Mouse (Mus musculus) hindlimb bud, embryonic 11.5 days (tissue): ENCODE results near the gene Igfbp5.
A peak's percentile ranks its signal among the peaks of the same experiment; 100 is the strongest.

ENCODE experiments used
- DNase-seq: peaks from one replicate; pipeline ENCODE4 v3.0.0-alpha.2; 2012; ENCODE audit warnings: low read depth, low spot score; ENCODE audit errors: extremely low spot score

The Igfbp5 gene

DNA sequence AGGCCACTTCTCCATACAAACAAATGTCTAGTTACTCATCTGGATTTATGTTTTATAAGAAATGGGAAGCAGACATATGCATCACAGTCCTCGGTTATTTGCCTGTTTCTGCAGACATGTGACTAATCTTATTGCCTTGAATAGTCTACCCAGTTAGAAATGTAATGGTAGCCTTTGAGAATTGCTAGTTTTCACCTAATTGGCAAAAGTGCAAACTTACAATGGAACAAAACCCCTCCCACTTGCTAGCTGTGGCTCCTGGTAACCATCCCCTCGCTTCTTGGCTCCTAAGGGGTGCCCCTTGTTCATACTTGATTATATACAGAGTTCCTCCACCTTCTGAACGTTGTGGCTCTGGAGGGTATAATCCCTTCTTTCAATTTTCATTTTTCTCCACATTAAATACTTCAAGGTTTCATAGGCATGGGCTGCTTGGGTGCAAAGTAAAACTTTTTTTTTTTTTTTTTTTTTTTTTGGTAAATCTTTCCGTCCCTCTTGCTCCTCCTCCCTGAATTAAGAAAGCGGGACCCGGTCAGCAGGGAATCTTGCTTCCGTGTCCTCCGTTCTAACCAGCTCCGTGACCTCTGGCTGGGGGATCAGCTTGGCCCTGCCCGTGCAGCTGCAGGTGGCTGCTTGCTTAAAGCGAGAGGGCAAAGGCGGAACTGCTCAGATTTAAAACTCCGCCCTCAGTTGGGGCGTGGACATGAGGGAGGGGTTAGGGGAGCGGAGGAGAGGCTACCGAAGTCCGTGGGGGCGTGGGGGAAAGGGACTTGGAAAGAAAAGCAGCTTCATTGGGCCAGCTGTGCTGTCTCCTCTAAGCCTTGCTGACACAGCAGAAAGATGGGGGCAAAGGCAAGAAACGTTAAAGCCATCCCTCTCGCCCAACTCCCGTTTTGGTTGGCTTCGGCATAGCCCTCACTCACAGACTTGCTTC, 4.7 kb downstream of the Igfbp5 start:
- no peak for DNase-seq

DNA sequence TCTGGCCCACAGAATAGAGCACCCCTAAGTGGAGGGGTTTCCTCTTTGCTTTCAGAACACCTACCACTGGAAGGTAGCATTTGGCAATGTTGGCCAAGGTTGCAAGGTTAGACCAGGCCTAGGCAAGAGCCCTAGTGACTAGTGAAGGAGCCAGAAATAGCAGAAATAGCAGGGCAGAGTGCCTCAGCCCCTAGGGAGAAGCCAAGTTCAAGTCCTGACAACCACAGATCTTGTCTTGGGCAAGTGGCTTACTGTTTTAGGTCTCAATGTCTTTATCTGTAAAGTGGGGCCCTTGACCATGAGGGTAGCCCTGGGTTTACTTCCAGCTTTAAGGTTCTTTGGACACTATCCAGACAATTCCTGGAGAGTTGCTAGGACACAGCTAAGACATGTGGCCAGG, 5.4 kb downstream of the Igfbp5 start:
- DNase-seq: no peak

DNA sequence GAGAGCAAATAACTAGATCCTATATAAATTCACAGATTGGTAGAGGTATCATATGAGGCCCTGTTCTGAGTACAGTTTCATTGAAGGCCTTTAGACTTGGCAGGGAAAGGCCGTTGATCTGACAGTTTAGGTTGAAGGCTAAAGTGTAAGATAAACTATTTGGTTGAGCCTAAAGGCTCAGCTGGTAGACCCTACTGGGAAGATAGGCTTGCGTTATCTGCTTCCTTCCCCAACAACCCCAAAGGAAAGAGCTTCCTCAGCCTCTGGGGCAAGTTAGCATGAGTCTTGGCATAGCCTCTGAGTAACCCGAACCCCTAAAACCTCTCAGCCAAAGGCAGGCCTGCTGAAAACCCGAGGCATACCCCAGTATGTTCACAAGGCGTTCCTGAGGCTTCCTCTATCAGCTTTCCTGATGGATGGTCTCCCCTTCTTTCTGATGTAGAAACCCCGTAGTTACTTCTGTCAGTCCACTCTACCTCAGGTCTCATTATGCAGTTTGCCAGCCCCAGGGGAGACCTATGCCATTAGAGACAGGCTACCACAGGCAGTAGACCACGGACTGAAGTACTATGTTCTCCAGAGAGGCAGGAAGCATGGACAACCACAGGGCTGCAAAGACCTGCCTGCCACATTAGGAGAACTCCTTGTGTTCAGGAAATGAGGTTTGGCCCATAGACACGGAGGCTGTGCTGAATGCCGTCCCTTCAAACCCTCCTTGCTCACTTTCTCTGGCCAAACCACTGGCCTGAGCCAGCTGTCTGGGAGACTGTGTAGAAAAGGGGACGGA, 6.1 kb downstream of the Igfbp5 start:
- no peak for DNase-seq

DNA sequence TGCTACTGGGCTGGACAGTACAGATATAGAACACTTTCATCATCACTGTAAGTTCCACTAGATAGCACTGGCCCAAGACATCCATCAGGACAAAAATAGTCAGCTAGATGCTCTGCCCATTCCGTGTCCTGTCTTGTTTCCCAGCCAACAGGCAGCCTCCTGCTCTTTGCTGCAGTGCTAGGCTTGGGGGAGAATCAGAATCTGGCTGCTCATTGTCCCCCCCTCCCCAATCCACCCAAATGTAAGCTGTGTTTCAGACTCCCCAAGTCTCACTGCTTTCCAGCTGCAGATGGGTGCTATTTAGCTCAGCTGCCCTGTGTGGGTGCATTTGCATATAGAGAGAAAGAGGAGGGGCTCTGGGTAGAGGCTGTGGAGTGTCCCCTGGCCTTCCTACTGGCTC, 7.3 kb downstream of the Igfbp5 start:
- no peak for DNase-seq

DNA sequence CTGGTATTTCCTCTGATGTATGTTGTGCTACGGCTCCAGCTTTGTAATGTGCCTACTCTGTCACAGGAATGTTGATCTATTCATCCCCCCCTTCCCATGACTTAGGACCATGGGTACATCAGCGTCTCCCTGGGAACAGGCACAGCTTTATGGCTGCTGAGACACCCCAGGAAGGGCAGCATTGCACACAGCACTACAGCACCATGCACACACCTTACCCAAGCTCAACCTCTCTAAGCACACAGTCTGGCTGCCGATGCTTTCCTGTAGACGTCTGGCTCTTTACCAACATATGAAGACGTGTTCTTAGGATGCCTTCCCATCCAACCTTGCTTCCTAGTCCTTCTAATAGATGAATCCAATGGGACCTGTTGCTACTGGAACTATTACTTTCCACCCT, 8.3 kb downstream of the Igfbp5 start:
- DNase-seq: no peak

DNA sequence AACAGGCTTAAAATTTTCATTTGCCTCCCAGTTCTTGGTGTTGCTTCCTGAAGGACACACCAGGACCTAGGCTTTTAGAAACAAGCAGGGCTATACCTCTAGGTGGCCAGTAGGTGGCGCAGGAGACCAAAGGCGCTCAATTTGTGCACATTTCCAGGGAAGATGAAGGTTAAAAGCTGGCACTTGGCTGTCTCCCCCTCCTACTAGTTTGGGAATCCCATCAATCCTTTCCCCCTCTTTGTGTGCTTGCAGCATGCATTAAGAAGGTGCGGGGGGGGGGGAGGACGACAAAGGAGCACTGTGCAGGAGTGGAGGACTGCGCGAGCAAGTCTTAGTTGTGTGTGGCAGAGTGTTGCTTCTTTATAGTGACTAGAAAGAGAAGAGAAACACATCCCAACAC, 8.8 kb downstream of the Igfbp5 start:
- no peak for DNase-seq

DNA sequence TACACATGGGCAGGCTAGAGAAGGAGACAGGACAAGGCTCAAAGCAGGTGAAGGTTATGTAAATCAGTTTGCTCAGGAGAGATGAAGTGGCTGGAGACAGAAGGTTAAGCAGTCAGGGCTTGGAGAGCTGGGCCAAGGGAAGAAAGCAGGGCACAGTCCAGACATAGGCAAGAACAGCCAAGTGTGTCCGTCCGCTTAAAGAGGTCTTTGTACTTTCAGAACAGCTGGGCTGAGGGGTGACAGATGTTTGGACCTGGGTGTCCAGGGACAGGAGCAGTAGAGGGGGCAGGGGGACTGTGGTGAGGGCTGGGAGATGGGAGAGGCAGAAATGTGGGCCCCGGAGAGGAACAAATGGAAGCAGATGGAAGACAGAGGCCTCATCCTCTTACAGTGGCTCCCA, 10.4 kb downstream of the Igfbp5 start:
- no peak for DNase-seq

DNA sequence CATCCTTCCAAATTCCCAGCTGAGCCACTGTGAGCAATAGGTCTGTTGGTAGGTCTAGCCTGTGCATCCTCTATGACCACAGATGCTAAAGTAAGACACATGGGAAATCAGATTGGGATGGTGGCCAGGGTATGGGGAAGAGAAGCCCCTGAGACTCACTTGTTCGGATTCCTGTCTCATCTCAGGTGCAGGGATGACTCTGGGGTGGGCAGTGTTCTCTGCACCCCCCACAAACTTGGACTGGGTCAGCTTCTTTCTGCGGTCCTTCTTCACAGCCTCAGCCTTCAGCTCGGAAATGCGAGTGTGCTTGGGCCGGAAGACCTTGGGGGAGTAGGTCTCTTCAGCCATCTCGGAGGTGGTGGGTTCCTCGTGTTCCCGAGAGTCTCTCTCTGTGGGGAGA, 11.0 kb downstream of the Igfbp5 start:
- no peak for DNase-seq

DNA sequence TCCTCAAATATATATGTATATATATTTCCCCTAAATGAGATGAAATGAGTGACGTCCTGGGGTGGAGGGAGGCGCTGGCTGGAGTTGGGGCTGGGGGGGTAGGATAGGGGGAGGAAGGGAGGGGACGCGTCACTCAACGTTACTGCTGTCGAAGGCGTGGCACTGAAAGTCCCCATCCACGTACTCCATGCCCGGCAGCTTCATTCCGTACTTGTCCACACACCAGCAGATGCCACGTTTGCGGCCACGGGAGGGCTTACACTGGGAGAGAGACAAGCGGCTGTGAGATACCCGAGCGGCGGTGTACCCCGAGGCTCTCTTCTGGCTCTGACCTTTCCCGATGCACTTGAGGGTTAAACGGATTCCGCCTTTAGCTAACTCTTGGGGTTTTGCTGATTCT, 12.4 kb downstream of the Igfbp5 start:
- no peak for DNase-seq

DNA sequence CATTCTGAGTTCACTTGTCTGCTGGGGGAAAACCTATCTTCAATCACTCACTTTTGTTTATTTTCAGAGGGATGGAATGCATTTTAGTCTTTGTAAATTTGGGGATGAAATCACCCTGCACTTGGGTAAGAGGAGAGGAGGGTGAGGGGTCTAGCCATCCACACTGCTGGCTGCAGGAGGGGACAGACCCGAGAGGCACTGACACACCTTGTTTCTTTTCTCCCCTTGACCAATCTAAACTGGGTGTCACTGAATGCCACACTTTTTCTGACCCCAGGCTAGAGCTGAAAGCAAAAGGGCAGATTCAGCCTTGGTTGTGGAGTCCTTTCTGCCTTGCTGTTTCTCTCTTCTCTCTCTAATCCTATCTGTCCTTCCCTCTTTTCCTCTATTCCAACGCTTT, 13.0 kb downstream of the Igfbp5 start:
- DNase-seq: no peak

DNA sequence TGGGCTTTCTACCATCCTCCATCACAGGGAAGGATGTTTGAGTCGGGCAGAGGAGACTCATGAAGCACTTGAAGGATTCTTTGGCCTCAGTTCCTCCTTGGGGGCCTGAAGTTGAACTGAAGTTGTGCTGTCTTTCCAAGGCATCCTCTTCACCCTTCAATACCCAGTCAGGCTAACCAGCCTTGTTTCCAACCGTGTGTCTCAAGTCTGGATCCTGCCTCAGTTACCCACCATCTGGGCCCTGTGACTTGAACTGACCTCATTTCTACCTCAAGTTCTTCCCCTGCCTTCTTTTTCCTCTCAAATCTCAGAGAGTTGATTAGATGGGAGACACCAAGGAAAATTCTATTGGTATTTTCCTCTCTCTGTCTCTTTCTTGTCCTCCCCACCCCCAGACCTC, 14.2 kb downstream of the Igfbp5 start:
- no peak for DNase-seq

DNA sequence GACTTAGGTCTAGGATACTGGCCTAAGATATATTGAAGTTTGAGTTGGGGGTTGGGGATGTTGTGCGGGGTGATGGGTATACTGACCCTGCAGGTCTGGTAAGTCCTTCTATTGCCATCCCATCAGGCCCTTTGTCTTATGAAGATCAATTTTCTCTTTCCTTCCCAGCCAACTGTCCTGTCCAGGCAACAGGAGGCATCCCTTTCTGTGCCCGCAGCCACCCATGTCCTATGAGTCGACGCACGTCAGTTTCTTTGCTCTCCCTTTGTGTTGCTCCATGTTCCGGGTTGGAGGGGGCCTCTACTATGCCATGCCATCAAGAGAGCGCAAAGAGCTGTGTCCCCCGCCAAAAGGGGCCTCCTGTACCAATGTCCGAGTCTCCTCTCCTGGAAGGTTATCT, 14.7 kb downstream of the Igfbp5 start:
- DNase-seq: no peak

DNA sequence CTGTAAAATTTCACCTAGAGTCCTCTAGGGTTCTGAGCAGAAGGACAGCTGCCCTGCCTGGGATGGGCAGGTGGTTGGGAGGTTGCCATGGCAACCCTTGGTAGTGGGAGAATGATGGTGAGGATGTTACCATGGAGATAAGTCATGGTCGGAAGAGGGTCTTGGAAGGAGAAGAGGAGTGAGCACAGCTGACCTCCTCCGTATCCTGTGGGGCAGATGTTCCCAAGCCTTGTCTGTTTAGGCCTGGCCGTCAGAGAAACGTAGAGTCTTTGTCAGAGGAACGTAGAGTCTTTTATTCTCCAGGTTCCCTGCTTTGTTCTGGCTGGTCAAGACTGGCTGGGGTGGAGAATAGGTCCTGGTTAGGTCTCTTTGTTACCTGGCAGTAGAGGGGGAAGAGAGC, 15.8 kb downstream of the Igfbp5 start:
- DNase-seq: no peak

DNA sequence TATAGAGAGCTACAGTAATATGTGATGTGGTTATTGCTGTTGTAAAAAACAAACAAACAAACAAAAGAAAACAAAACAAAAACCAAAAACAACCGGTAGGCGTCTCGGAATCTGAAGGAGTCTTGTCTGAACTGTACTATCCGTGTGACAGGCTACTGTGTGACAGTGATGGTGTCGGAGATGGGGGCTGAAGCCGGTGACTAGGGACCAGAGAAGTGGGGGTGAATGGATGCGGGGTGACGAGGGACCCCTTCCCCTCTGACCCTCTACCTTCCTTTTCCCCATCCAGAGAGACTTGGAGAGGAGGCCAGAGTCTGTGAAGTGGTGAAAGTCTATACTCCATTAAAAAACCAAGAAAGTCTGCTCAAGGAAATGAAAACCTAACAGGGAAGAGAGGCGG, 16.4 kb downstream of the Igfbp5 start:
- DNase-seq: no peak

DNA sequence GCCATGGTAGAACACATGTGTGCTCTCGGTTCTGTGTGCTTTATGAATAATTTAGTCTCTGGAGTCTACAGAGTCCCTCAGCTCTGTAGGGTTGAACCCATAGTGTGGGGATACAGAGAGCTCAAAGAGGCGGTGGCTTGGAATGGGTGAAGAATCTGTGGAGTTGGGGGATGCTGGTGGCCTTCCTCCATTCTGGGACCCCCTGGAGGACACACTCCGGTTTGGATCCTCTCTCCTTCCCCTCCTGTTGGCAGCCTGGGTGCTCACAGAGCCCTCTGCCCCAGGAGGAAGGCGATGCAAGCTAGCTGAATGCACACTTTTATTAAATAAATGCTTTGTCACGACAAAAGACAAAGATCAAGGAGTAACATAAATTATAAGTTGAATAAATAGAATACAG, 17.1 kb downstream of the Igfbp5 start:
- DNase-seq: no peak

DNA sequence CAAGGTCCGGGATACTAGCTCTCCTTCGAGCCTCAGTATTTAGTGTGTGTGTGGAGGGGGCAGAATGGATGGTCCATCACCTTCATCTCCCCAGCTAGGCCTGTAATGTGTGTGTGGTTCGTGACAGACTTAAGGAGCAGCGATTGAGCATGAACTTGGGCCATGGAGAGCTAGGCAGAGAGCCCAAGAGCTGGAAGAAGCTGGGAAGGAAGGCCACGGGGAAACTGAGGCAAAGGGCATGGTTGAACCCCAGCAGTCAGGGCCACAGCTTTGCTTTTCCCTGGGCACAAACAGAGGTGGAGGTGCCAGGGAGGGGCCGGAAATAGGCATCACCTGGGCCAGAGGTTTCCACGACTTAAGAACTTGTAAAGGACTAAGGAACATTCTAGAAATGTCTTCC, 17.5 kb downstream of the Igfbp5 start:
- DNase-seq: no peak

DNA sequence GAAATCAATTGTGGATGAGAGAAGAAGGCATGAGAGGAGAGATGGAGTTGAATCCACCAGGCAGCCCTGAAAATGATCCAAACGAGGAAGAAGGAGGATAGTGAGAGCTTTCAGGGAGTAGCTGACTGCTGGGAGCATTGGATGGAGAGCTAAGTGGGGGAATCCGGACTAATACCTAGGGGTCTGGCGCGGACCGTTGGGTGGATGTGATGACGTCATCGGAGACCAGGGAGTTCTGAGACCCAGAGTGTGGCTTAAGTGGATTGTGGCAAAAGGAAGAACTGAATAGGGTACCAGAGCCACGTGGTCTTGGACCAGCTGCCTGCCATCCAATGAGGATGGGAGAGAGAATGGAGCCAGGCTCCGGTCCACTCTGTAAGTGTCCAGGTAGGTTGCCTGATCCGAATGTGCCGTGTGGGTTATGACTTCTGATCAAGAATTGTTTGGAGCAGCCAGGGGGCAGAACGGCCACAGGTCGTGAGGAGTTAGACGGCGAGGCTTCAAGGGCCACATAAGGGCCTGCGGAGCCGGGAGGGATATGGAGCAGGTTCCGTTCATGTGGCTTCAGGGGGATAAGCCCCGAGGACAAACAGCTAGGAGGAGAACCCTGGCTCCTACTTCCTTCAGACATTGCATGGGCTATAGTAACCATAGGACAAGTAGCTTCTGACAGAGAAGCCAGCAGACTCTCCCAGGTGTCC, 18.3 kb downstream of the Igfbp5 start:
- no peak for DNase-seq

DNA sequence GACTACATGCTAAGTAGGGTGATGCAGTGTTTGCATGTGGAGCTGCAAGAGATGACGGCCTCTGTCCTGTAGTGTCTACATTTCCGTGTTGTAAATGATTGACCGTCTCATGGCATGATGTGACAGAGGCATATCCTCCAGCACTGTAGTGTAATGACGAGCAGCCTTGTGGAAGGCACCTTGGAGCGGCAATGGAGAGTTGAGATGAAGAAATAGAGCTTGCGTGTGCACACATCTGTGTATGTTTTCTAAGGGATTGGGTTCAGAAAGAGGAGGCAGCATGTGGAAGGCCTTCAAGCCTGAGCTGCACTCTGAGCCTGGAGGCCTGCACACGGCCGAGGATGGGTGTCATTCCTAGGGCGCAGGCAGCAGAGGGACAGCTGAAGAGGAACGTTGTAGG, 19.0 kb downstream of the Igfbp5 start:
- no peak for DNase-seq

DNA sequence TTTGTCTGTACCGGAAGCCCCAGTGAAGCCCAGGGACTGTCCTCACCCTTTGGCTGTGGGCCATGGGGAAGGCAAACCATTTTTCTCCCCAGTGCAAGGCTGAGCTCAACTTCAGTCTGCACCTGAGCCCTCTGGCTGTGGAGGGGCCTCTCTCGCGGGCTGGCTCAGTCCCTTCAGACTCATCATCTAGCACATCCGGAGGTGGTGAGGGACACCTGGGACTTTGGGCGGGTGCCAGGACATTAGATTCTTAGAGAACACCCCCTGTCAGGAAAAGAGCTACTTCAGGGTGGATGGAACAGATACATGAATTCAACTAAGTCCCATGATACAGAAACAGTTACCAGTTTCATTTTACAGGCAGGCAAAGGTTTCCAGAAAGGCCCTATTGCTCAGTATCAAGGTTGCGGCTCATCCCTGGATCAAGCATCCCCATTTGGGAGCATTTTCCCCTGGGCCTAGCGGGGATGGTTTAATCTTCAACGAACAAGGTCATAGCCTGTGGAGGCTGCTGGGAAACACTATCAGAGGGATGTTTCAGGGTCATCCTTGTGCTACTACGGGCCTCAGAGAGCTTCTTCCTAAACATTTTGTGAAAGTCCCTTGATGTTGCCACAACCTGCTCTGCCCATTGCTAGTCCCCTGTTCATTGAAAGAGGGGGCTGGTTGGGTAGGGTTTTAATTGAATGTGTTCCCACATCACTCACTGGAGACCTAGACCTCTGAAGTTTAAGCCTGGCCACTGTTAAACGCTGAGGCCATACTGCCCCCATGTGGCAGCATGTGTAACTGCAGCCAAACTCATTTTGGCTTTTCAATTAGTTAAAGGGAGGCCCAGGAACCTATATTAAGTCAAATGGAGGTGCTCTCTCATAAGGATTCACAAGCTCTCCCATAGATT, 20.1 kb downstream of the Igfbp5 start:
- DNase-seq: peak; percentile 69

DNA sequence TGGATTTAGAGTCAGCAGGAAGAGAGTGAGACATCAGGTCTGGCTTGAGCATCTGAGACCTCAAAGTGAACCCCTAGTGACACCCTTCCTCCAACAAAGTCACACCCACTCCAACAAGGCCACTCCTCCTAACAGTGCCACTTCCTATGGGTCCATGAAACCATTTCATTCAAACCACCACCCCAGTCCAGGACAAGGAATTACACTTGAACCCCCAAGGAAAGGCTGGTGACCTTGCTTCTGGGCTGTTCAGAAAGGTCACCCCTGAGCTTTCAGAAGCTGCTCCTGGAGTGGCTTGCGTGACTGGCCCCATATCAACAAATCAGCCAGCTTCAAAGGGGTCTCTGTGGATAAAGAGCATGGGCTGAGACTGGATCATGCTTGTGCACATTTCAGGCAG, 20.9 kb downstream of the Igfbp5 start:
- no peak for DNase-seq

DNA sequence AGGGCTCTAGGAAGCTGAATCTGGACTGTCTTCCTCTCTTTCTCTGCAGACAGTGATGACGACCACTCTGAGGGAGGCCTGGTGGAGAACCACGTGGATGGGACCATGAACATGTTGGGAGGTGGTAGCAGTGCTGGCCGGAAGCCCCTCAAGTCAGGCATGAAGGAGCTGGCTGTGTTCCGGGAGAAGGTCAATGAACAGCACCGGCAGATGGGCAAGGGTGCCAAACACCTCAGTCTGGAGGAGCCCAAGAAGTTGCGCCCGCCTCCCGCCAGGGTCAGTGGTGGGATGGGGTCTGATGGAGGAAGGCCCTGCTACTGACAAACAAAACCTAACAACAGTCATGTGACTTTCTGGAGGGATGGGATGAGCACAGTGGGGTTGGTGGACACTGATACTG, 25.6 kb downstream of the Igfbp5 start:
- no peak for DNase-seq
